Mouse (Mus musculus) NIH3T3 (cell line): Measurements from ENCODE around the gene Inpp5d.
"Not testable (repeated sequence)": the region's sequence is repeated elsewhere in the genome, so short reads cannot be mapped to it uniquely, and the experiment has no call there.

Experiments used
- DNase-seq: peaks from one replicate; pipeline ENCODE4 v3.0.0-alpha.2; 2012; ENCODE audit warnings: low read depth

Inpp5d gene

DNA sequence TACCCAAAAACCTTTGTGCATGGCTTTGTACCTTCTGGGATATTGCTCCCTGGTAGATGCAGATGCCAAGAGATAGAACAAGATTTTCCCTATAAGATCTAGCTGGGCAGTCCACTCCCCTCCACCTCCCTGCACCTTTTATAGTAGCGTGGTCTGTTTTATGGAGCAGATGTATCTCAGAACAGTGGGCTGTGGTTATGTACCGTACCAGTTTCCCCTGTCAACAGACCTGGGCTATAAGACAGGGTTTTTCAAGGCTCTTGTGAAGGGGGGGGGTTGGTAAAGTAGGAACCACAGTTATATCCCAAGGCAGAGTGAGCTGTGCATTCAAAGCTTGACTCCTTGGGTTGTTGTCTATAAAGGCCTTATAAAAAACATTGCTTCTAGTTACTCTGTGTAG lies 38.4 kb downstream of the Inpp5d start:
- DNase-seq, result no peak

- DNase-seq, result no peak
These were observed 39.0 kb downstream of the Inpp5d start for GRCm38 (mm10) chr1:87658937-87659617.

- no peak for DNase-seq
These were observed 39.5 kb downstream of the Inpp5d start for GRCm38 (mm10) chr1:87659618-87659960.

DNA sequence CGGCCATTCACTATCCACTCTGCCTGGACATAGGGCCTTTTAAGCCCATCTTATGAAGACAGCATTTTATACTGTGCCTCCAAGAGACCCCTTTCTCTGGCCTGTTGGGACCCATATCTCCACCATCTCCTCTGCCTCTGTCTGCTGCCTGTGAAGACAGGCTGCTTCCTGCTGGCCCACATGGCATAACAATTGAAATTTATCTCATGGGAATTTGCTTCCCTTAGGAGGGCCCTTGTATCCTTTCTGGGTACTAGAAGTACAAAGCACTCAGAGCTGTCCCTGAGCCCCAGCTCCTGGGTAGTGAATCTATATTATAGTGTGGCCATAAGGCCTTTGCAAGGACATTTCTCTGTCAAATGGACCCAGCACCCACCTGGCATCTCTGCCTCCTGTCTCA lies 40.6 kb downstream of the Inpp5d start:
- DNase-seq, result no peak

- DNase-seq, result peak; percentile 24
These were observed 43.9 kb downstream of the Inpp5d start for GRCm38 (mm10) chr1:87663992-87664391.

DNA sequence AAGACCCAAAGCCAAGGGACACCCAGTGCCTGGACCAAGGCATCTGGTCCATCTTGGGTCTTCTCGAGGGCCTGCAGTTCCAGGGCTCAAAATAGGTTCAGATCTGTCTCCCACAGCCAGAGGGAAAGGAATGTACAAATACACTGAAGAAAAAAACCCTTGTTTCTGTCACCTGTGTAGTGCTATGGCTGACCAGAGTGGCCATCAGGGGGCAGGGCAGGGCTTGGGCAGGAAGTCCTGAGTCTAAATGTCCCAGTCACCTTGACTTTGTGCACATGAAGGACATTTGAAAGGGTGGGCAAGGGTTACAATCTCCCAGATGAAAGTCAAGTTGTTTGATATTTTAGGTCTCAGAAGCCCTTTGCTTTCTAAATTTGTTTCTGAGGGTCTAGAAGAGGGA lies 46.9 kb downstream of the Inpp5d start:
- DNase-seq, result no peak

DNA sequence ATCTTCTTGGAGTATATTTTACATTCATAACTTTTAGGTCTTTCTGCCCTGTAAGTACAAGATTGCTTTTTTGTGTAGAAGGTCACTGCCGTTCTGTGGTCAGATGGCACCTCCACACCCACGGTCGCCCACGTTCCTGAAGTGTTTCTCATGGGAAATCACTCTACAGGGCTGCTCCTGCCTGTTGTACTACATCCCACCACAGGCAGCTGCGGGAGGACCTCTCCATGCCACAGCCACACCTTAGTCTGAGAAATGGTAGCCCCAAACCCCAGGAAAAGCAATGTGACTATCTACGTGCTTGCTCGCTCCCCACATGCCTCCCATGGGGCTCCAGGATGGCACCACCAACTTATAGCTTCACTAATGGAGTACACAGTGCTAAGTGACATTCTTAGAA lies 48.2 kb downstream of the Inpp5d start:
- DNase-seq, result no peak

DNA sequence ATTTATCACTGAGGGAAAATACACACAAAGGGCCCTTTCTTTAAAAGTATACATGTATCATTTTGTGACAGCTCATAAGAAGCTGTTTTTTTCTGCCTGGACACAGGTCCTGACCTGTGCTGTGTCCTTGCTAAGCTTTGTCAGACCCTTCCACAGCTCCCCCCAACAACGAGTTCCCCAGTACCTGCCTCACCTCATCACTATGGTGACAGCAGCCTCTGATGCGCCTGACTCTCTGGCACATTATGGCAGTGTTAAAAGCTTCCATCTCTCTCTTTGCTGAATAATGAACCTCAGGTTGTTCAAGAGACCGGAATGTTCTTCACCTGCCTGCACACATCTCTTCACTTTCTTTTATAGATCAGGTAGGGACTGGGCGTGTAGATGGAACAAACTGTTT lies 51.4 kb downstream of the Inpp5d start:
- no peak for DNase-seq

DNA sequence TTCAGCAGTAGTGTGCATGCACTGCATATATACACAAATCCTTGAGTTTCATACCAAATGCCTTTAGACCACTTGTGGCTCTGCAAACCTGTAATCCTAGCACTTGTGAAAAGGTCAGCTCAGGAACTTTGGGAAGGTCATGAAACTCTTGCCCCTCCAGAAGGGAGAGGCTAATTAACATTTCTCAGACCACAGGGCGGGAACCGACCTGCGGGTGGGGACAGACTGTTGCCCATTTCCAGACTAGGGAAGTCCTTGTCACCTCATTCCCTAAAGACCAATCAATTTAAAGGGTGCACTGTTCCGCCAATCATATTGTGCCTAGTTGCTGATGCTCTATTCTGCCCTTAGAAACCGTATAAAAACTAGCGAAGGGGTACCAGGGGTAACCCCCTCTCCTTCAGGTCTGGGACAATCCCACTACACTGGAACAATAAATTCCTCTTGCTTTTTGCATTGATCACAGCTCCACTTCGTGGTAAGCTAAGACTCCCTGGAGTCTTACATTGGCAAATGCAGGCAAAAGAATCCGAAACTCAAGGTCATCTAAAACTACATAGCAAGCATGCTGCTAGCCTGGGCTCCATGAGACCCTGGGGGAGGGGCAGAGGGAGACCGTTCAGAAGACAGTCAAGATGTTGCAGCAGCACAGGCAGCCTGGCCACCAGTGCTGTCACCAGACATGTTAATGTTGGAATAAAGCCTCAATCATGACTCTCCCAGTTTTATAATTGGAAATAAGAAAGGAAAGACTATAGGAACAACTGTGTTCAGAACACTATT lies 53.9 kb downstream of the Inpp5d start:
- no peak for DNase-seq

DNA sequence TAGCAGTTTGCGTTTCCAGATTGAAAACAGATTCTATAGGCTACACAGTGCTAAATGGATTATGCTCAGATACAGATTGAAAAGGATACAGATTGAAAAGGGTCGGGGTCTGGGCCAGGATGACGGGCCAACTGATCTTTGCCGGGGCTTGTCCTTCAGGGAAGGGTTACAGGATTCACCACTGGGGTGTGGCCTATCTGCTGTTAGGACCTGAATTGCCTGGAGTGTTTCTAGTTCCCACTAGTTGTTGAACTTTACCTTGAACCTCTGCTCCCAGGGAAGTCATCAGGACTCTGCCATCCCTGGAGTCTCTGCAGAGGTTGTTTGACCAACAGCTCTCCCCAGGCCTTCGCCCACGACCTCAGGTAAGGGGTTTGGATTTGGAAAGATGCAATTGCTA lies 55.9 kb downstream of the Inpp5d start:
- DNase-seq, result no peak

GRCm38 (mm10) chr1:87679089-87679488 lies 59.0 kb downstream of the Inpp5d start:
- DNase-seq, result no peak

- no peak for DNase-seq
These were observed 60.8 kb downstream of the Inpp5d start for GRCm38 (mm10) chr1:87680950-87681349.

DNA sequence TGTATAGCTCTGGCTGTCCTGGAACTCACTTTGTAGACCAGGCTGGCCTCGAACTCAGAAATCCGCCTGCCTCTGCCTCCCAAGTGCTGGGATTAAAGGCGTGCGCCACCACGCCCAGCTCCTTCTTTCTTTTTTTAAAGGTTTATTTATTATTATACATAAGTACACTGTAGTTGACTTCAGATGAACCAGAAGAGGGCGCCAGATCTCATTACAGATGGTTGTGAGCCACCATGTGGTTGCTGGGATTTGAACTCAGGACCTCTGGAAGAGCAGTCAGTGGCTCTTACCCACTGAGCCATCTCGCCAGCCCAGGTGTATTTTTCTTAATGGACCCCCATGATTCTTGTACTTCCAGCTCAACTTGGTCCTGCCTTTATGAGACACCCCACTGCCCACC lies 62.4 kb downstream of the Inpp5d start:
- DNase-seq, result not testable (repeated sequence)

GRCm38 (mm10) chr1:87684071-87684470 lies 64.0 kb downstream of the Inpp5d start:
- no peak for DNase-seq

GRCm38 (mm10) chr1:87684791-87685190 lies 64.7 kb downstream of the Inpp5d start:
- no peak for DNase-seq

GRCm38 (mm10) chr1:87686351-87686750 lies 66.2 kb downstream of the Inpp5d start:
- peak; percentile 58 for DNase-seq

DNA sequence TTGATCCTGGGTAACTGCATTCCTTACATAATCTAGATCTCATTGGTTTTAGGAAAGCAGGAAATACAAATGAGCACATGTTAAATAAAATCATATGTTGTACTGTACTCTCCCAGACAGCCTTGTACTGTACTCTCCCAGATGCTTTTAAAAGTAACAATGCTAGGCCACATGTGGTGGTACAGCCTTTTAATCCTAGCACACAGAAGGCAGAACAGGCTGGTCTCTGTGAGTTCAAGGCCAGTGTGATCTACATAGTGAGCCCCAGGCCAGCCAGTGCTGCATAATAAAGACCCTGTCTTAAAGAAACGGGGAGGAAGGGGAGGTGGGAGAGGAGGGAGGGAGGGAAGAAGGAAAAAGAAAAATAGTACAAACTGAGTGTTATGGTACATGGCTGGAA lies 66.9 kb downstream of the Inpp5d start:
- no peak for DNase-seq

GRCm38 (mm10) chr1:87689661-87690341 lies 69.7 kb downstream of the Inpp5d start:
- DNase-seq, result peak; percentile 22

- DNase-seq, result no peak
These were observed 76.2 kb downstream of the Inpp5d start for GRCm38 (mm10) chr1:87696358-87696757.

GRCm38 (mm10) chr1:87698010-87698409 lies 77.9 kb downstream of the Inpp5d start:
- peak; percentile 32 for DNase-seq

DNA sequence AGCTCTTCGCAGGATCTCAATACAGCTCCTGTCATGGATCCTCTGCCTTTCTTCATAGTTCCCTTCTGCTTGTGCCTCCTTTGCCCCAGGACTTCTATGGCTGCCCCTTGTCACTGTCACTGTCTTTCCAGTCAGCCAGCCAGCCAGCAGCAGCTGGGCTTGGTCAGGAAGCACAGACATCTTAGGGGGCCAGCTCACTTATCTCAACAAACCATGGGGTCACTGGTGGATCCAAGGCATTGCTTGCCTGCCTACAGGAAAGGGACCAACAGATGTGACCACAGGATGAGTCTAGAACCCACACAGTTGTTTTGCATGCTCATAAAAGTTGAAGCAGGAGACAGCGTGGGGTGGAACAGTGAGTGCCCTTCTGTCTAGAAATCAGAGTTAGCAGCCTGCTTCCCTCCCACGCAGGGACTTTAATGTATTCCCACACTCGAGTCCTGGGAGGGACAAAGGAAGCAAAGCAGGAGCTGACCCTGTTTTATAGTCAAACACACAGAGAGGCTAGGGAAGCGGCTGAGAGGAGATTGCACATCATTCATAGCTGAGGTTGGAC lies 79.9 kb downstream of the Inpp5d start:
- DNase-seq, result no peak

DNA sequence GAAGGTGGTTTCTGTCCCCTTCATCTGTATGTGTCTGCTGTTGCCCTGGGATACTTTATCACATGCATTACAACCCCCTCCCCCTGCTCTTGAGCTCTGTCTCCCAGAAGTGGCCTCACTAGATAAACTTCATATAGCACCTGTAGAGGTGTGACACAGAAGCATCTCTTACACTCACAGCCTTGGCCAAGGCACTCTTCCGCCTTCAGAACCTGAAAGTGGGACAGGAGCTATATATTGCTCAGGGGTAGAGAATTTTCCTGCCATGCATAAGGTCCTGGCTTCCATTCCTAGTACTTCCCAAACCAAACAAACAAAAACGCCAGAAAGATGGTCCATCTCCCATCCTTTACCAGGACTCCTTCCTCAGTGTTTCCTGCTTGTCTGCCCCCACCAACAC lies 84.1 kb downstream of the Inpp5d start:
- DNase-seq, result no peak

- no peak for DNase-seq
These were observed 86.2 kb downstream of the Inpp5d start for GRCm38 (mm10) chr1:87706361-87706760.
